Mouse (Mus musculus) heart, postnatal 36 days (tissue): Measurements from ENCODE around the gene Cfap126. TPM values are rescaled to one million over a fixed set of nuclear protein-coding genes. Genes with fewer than 3 reads are reported as not detected.
"Not testable (repeated sequence)": the region's sequence is repeated elsewhere in the genome, so short reads cannot be mapped to it uniquely, and the experiment has no call there.

Source experiments
- DNase-seq, 2 experiments: peaks; one replicate each; pipeline ENCODE4 v3.0.0; 2021 to 2022
- intact Hi-C: fragments of 180-260 bp; cut with DNase I; formaldehyde crosslinking; loops from one replicate; pipeline ENCODE4 v1.15.1; 2025
- total RNA-seq, 2 experiments: library from RNA; stranded (reverse); gene quantifications; 2 replicates each; pipeline ENCODE4 v1.2.3; 2021

The Cfap126 gene
- total RNA-seq, 2 experiments from 2014 or later = 0.69 to 1.2 TPM

- intact Hi-C loops = loop anchor here (2.0 to 10.0 kb wide), 4 partner anchors 29 to 355 kb away; partner anchors contain the start of gene Ppox
- DNase-seq = no peak
Measured at GRCm38 (mm10) chr1:171119405-171119804, 5.7 kb downstream of the Cfap126 start.

GRCm38 (mm10) chr1:171120893-171121292, 7.2 kb downstream of the Cfap126 start:
- intact Hi-C loops = no loop called here
- DNase-seq = no peak

- DNase-seq = no peak
- intact Hi-C loops = no loop called here
Measured at GRCm38 (mm10) chr1:171121839-171122238, 8.1 kb downstream of the Cfap126 start.

- intact Hi-C loops = no loop called here
Measured at GRCm38 (mm10) chr1:171122932-171123331, 9.2 kb downstream of the Cfap126 start.

GRCm38 (mm10) chr1:171124398-171124797, 10.7 kb downstream of the Cfap126 start:
- intact Hi-C loops = no loop called here
- no peak for DNase-seq

More at GRCm38 (mm10) chr1:171122932-171123331, 9.2 kb downstream of the Cfap126 start:
- peak; percentile 22 to 23 for DNase-seq

GRCm38 (mm10) chr1:171129251-171129650, 15.5 kb downstream of the Cfap126 start:
- DNase-seq = peak; percentile 18 to 34
- intact Hi-C loops = no loop called here

GRCm38 (mm10) chr1:171130971-171131370, 17.3 kb downstream of the Cfap126 start:
- DNase-seq = no peak
- intact Hi-C loops = no loop called here

- no peak for DNase-seq
- intact Hi-C loops = no loop called here
Measured at GRCm38 (mm10) chr1:171135600-171135999, 21.9 kb downstream of the Cfap126 start.

GRCm38 (mm10) chr1:171137486-171138155, 23.9 kb downstream of the Cfap126 start:
- intact Hi-C loops, DNase-seq: not testable (repeated sequence)

GRCm38 (mm10) chr1:171142981-171143380, 29.3 kb downstream of the Cfap126 start:
- intact Hi-C loops, DNase-seq: not testable (repeated sequence)

GRCm38 (mm10) chr1:171149974-171150760, 36.4 kb downstream of the Cfap126 start, which contains the start of the genes Sdhc and Mpz:
Sdhc (minus strand) TSS chr1:171150603.
Mpz (plus strand) TSS chr1:171150711.
- intact Hi-C loops = loop anchor here (2.0 kb wide), 1 partner anchor 31 kb away; no protein-coding TSS in a partner anchor

GRCm38 (mm10) chr1:171150838-171151391, 37.2 kb downstream of the Cfap126 start:
- peak in 1 of 2 experiments; percentile 21 for DNase-seq
- intact Hi-C loops = no loop called here

More at GRCm38 (mm10) chr1:171149974-171150760, 36.4 kb downstream of the Cfap126 start, which contains the start of the genes Sdhc and Mpz:
- peak; percentile 96 to 97 for DNase-seq

- DNase-seq = no peak
- intact Hi-C loops = no loop called here
Measured at GRCm38 (mm10) chr1:171151966-171152365, 38.2 kb downstream of the Cfap126 start.

- no peak for DNase-seq
- intact Hi-C loops = no loop called here
Measured at GRCm38 (mm10) chr1:171156644-171157043, 42.9 kb downstream of the Cfap126 start.

GRCm38 (mm10) chr1:171157965-171158364, 44.2 kb downstream of the Cfap126 start:
- intact Hi-C loops = no loop called here
- DNase-seq = no peak

GRCm38 (mm10) chr1:171159485-171159975, 45.8 kb downstream of the Cfap126 start:
- intact Hi-C loops = no loop called here
- DNase-seq = no peak

- no peak for DNase-seq
- intact Hi-C loops = no loop called here
Measured at GRCm38 (mm10) chr1:171162526-171162925, 48.8 kb downstream of the Cfap126 start.

GRCm38 (mm10) chr1:171164258-171164657, 50.5 kb downstream of the Cfap126 start:
- intact Hi-C loops = loop anchor here (1.0 to 2.0 kb wide), 2 partner anchors 31 to 56 kb away; no protein-coding TSS in a partner anchor
- no peak for DNase-seq

GRCm38 (mm10) chr1:171165629-171166345, 52.1 kb downstream of the Cfap126 start:
- intact Hi-C loops = loop anchor here (2.0 kb wide), 1 partner anchor 29 kb away; no protein-coding TSS in a partner anchor
- DNase-seq = no peak

GRCm38 (mm10) chr1:171168906-171169305, 55.2 kb downstream of the Cfap126 start:
- intact Hi-C loops = no loop called here

More at GRCm38 (mm10) chr1:171168906-171169305, 55.2 kb downstream of the Cfap126 start:
- DNase-seq = no peak
